Mouse (Mus musculus) spleen, postnatal 36 days (tissue): Measurements from ENCODE around the gene Zfp456.
"Not testable (repeated sequence)": the region's sequence is repeated elsewhere in the genome, so short reads cannot be mapped to it uniquely, and the experiment has no call there.

Source experiments
- DNase-seq, 2 experiments: peaks; one replicate each; pipeline ENCODE4 v3.0.0; 2022; ENCODE audit warnings: low spot score in 2 of 2, mixed read lengths in 1 of 2

Gene Zfp456

DNA sequence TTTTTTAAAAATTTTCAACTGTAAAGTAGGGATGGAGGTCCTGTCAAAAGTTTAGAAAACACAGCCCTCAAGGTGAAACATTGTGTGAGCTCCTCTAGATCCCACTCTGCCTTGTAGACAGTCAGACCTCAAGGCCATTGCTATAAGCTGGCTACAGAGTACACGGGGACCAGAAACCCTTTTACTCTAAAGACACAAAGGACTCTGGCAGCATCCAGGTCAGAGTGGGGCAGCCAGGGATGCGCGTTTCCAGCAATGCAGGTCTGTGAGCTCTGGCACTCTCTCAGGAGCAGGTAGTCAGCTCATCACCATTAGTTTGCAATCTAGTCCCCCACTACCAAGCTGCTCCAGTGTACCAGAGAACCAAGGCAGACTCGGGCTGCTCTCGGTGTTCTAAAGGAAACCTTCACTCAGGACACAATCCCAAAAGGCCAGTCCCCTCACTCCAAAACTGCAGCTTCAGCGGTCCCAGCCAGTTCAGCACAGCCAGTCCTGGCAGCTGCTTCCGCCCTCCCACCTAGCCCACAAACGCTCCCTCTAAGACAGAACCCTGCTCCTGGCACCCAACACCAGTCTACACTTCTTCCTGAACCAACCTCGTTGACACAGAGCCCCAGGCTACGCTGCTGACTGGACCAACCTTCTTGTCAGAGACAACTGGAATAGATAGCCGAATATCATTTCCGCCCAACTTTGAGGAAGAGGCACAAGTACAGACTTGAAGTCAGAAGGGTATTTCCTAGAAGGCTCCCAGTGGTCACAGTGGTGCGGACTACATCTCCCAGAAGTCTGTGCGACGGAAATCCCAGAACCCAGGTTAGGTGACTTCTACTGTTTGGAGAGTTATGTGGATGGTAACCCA lies at the start of gene Zfp456, which contains the start of gene Gm28041:
Zfp456 (minus strand) TSS at position 761 of the 862 bp plus-strand sequence.
Gm28041 (minus strand) TSS at position 684 of the 862 bp plus-strand sequence.
- peak; percentile 85 to 87 for DNase-seq

DNA sequence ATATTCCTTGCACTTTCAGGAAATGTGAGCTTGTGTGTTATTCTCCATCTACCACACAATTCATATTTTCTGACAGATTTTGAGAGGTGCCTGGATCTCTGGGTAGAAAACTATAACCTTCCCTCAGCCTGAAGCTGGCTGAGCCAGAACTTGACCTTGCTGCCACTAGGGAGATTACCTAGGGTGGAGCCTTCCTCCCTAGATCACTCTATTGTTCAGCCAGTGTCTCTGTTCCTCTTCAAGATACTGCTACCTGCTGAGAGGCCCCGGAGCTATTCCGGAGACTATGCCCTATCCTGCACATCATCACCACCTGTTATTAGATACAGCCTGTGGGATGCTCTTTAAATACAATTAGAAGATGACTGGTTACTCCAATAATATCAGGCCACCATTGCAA lies 46.9 kb upstream of the Zfp456 start:
- not testable (repeated sequence) for DNase-seq

DNA sequence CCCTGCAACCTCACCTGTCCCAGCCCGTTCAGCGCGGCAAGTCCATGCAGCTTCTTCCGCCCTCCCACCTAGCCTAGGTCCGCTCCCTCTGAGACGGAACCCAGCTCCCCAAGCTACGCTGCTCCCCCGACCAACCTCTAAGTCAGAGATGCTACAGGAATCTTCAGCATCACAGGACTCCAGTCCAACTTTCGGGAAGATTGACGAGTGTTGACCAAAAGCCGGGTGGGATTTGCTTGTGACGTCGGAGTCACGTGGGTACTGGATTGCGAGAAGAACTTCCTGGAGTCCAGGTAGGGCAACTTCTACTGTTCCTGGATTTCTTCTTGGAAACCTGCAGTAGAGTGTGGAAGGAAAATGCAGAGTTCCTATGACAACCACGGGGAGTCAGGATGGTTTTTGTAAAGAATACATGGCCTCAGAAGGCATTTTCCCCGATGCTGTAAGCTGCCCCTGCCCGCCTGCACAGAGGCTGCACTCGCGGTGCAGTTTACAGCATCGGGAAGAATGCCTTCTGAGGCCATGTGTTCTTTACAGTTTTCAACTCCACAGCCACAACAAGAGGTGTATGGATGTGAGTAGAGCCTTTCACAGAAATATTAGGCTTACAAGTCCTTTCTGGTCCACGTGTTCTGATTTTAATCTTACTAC lies 45.7 kb upstream of the Zfp456 start, which contains the start of gene Zfp459:
Zfp459 (minus strand) TSS at position 212 of the 651 bp plus-strand sequence.
- peak; percentile 16 to 42 for DNase-seq

DNA sequence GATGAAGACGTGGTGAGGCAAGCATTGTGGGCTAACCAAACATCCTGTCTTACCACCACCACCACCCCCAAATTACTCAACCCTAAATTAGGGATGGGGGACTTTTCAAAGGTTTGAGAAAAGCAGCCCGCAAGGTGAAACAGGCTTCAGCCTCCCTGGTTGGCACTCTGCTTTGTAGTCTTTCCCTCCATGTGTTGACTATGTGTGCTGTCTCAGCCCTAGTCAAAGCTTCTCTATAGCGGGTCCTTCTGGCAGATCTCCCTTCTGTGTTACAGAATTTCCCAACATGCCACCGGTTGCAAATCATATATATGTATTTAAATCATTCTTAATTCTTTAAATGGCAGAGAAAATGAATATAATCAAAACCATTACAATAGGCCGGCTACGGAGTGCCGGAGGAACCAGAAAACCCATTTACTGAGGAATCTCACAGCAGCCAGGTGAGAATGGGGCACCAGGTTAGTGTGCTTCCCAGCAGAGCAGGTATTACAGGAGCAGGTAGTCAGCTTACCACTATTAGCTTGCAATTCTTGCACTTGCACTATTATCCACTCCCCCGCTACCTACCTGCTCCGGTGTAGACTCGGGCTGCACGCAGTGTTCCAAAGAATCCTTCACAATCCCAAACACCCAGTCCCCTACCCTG lies 45.1 kb upstream of the Zfp456 start:
- no peak for DNase-seq

DNA sequence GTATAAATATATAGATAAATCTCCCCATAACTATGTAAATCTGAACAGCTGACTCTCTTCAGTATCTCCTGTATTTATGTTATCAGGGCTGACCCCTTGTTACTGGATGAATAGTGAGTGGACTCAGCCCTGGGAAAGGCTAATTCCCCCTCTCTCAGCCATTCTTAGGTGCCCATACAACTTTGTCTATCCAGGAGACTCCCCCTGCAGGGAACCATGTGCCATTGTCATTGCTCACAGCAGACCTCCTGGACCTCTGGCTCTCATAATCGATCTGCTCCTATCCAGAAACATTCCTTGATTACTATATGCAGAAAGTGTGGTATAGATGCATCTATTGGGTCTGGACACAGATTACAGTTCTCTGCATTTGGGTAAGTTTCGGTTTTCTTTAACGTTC lies 41.2 kb upstream of the Zfp456 start:
- no peak for DNase-seq

DNA sequence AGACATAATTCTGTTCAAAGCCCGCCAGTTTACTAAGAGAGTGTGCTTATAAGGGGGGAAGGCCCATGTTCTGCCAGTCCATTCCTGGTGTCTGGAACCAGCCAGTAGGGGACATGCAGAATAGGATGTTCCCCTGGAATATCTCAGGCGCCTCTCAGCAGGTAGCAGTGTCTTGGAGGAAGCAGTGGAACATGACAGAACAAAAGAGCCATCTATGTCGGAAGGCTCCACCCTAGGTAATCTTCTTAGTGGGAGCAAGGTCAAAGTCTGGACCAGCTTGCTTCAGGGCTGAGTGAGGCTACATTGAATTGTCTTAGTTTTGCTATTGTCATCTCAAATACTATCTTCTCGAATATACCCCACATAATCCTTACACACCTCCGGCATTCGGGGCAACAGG lies 40.1 kb upstream of the Zfp456 start:
- DNase-seq = no peak

DNA sequence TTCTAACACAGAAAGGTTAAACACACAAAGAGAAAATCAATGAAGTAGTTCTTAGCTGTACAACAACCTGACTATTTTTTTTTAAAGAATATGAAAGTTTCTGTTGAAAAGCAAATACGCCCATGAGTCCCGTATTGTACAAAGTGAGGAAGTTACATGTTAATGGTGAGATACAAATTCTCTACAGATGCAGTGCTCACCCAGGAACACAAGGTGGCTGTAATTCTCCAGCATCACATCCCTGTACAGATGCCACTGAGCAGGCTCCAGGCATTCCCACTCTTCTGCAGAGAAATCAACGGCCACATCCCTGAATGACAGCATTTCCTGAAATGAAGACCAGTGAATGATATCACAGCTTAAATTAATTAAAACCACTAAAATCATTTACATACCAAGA lies 38.0 kb upstream of the Zfp456 start:
- DNase-seq = not testable (repeated sequence)

DNA sequence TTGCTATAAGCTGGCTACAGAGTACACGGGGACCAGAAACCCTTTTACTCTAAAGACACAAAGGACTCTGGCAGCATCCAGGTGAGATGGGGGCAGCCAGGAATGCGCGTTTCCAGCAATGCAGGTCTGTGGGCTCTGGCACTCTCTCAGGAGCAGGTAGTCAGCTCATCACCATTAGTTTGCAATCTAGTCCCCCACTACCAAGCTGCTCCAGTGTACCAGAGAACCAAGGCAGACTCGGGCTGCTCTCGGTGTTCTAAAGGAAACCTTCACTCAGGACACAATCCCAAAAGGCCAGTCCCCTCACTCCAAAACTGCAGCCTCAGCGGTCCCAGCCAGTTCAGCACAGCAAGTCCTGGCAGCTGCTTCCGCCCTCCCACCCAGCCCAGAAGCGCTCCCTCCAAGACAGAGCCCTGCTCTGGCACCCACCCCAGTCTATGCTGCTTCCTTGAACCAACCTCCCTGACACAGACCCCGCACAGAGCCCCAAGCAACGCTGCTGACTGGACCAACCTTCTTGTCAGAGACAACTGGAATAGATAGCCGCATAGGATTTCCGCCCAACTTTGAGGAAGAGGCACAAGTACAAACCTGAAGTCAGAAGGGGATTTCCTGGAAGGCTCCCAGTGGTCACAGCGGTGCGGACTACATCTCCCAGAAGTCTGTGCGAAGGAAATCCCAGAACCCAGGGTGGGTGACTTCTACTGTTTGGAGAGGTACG lies 23.7 kb upstream of the Zfp456 start, which contains the start of gene Zfp429:
Zfp429 (minus strand) TSS at position 637 of the 721 bp plus-strand sequence.
- DNase-seq = peak; percentile 78 to 82

DNA sequence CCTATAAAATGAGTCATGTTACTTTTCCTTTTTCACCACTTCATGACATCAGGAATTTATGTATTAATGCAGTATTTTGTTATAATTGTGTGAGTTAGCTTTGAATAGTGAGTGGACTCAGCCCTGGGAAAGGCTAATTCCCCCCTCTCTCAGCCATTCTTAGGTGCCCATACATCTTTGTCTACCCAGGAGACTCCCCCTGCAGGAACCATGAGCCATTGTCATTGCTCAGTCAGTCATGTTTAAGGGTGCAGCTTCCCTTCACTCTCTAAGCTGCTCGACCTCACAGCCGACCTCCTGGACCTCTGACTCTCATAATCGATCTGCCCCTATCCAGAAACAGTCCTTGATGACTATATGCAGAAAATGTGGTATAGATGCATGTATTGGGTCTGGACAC lies 645 bp upstream of the Zfp456 start:
- DNase-seq = not testable (repeated sequence)

DNA sequence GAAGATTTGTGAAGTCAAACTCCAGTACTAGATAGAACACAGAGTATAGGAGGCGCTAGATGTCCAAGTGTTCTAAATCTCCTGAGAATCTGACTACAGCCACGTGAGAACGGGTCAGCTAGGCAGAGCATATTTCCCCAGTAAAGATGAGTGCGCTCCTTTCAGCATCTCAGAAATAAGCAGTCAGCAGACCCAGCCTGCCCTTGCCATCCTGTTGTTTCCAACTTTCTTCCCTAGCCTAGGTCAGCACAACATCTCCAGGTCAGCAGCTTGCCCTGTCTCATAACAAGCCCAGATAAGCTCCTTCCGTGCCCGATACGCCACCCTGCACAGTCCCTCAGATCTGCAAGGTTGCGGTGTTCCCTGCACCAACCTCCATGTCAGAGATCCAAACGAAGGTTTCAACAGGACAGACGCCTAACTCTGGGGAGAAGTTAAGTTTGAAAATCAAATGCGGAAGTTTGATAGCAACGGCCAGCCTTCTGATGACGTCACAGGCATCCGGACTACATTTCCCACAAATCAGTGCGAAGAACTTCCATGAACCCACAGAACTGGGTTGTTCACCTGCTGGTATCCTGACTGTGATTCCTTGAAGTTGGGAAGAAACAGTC lies 15.4 kb downstream of the Zfp456 start, which contains the start of the genes Gm28044 and Zfp953:
Gm28044 (minus strand) TSS at position 406 of the 614 bp plus-strand sequence.
Zfp953 (minus strand) TSS at position 475 of the 614 bp plus-strand sequence.
- DNase-seq = peak; percentile 84 to 87

DNA sequence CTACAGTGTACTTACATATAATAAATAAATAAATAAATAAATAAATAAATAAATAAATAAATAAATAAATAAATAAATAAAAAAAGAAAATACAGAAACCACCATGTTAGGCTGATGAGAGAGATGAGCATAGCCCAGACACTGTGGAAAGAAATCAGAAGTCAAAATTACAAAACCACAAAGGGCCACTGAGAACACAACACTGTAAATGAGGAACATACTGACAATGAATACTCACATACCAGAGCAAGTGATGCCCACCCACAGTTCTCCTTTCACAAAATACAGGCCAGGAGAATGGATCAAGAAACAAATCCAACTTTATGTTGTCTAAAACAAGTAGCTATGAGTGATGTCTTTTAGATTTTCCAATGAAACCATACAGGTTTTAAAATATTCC lies 23.8 kb downstream of the Zfp456 start:
- no peak for DNase-seq

DNA sequence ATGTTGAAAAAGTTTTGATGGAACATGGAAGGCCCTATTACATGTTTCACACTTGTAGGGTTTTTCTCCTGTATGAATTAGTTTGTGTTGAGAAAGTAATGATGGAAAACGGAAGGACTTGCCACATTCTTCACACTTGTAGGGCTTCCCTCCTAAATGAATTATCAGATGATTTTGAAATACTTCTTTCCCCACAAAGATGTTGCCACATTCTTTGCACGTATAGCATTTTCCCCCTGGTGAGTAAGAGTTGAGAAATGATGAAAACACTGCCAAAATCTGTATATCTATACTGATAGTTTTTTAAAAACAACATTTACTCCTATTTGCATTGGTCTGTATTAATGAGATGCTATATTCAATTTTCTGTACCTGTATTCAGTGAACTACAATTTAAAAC lies 32.2 kb downstream of the Zfp456 start:
- no peak for DNase-seq

DNA sequence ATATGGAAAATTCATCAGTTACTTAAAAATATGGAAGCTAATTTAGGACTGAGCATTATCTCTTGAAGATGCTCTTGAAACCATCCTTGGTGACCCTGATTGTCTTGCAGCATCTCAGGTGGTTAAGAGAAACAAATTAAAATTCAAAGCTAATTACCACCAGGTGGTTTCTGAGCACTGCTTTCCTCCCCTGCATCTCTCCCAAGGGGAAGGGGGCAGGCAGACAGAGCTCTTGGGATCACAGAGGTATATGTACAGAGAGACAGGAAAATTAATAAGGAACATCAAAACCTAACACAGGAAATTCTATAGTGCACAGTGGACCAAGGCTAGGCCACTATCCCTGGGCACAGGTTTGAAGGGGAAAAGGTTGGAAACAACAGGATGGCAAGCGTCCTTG lies 42.7 kb downstream of the Zfp456 start:
- no peak for DNase-seq

DNA sequence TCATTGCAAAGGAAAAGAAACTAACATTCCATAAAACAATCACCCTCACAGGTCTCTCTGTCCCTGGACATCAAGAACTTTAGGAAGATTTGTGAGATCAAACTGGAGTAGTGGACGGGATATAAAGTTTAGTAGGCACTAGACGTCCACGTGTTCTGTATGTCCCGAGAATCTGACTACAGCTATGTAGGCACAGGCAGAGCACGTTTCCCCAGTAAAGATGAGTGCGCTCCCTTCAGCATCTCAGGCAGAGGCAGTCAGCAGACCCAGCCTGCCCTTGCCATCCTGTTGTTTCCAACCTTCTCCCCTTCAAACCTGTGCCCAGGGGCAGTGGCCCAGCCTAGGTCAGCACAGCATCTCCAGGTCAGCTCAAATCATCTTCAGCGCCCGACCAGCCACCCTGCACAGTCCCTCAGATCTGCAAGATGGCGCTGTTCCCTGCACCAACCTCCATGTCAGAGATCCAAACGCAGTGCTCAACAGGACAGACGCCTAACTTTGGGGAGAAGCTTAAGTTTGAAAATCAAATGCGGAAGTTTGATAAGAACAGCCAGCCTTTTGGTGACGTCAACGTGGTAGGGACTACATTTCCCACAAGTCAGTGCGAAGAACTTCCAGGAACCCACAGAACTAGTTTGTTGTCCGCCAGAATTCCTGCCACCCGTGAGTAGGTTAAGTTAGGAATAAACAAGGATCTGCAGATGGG lies 43.4 kb downstream of the Zfp456 start, which contains the start of gene Zfp595:
Zfp595 (minus strand) TSS at position 552 of the 706 bp plus-strand sequence.
- peak; percentile 81 to 88 for DNase-seq
